Mouse (Mus musculus) brain, embryonic 18.5 days (tissue): Measurements from ENCODE around the gene Gm9008.
"Not testable (repeated sequence)": the region's sequence is repeated elsewhere in the genome, so short reads cannot be mapped to it uniquely, and the experiment has no call there.

Source experiments
- DNase-seq: peaks from one replicate; pipeline ENCODE4 v3.0.0-alpha.2; 2012; ENCODE audit warnings: low read depth, low spot score

Gm9008 gene

DNA sequence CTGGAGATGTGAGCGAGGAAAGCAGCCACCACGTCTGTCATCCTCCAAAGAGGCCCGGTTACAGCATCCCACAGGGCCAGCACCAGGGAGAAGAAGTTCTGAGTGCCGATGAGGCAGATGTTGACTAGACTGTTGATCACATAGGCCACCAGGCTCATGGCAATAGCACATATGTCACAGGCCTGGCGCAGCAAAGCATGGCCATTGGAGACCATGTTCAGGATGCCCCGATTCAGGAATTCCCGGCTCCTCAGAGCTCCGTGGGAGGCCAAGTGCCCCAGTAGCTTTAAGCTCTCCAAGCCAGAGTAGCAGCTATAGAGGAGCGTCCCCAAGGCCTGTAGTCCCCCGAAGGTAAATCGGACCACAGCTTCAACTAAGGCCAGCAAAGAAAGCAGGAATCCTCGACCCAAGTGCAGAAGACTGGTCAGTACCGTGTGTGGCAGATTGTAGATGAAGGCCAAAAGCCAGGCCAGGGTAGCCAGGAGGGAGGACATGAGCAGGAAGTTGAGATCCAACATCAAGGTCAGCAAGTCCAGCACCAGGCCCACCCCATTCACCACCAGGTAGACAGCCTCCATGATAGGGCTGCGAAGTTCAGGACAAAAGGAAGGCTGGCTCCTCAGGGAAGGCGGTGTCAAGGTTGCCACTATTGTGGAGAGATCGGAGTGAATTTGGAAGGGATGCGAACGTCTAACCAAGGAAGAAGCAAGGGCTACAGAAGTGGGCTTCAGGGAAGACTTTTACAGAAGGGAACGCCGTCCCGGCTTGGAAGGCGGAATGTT is at the start of gene Gm9008:
TSS of gene Gm9008 (minus strand) at position 731 of the 782 bp plus-strand sequence.
- not testable (repeated sequence) for DNase-seq

DNA sequence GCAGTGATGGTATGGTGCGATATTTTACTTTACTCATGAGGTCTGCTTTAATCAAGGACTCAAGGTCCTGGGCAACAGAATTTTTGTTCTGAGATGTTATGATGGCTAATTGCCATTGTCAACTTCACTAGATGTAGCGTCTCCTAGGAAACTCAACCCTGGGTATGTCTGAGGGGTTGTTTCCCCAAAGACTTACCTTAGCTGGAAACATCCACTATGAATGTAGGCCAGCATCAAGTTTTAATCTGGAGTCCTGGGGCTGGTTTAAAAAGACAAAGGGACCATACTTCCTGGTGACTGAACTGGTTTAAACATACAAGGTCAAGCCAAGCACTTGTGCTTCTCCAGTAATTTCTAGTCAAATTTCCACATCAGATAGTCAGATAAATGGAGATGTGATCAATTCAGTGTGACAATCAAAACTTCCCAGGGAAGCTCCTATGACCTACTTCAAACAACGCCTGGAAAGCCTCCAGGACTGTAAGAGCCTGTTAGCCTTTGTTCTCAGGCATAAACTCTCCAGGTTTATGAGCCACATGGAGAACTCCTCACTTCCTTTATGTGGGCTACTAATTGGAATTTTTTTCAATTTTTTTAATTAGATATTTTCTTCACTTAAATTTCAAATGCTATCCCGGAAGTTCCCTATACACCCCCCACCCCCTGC is 24.5 kb upstream of the Gm9008 start:
- no peak for DNase-seq

DNA sequence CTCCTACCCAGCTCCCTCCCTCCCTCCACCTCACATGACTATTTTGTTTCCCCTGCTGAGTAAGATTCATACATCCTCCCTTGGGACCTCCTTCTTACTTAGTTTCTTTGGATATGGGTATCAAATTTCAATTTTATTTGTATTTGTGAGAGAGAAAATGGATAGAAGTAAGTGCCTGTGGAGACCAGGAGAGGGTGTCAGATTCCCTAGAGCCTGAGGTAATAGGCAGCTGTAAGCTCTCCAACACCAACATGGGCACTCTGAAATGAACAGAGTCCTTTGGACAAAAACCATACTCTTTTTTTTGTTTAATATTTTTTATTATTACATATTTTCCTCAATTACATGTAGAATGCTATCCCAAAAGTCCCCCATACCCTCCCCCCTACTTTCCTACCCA is 12.6 kb upstream of the Gm9008 start:
- no peak for DNase-seq

DNA sequence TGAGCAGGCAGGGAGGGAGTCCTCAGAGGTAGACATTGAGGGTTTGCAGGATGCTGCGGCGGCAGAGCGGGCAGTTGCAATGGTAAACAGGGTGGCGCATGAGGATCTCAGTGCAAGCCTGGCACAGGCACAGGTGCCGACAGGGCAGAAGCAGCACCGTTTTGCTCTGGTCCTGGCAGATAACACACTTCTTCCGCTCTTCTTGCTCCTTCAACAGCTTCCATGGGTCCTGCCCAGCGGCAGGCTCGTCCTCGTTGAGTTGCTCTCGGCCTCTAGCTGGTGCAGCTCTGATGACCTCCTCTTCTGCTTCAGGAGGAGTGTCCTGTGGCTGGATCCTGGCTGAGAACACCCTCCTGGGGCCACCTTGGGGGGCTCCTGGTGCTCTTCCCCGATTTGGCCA is 1.2 kb downstream of the Gm9008 start:
- DNase-seq = not testable (repeated sequence)

DNA sequence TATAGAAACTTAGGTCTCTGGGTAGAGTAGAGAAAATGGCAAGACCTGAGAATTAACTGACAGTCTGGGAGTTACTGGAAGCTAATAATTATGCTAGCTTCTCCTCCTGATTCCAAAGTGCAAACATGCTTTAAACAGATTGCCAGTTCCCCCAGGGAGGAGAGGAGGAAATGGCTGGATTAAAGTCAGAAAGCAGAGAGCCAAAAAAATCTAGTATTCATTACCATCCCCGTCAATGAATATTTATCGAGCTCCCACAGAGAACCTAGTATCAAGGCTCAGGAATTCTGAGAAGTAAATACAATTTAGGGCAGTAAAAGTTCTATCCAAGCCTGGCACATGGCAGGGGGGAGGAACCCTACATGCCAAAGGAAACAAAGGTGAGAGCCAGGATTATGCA is 29.4 kb downstream of the Gm9008 start:
- DNase-seq = peak; percentile 52
